Mouse (Mus musculus) heart, adult 11 months (tissue): ENCODE measurements at regions not wholly inside any gene's neighbourhood (a gene's known extent, or its start where the extent isn't known, plus 50 kb on each side); places are given as distances from the start of the nearest gene placed in this dataset.

Experiments
- DNase-seq: peaks from one replicate; pipeline ENCODE4 v3.0.0; 2022

DNA sequence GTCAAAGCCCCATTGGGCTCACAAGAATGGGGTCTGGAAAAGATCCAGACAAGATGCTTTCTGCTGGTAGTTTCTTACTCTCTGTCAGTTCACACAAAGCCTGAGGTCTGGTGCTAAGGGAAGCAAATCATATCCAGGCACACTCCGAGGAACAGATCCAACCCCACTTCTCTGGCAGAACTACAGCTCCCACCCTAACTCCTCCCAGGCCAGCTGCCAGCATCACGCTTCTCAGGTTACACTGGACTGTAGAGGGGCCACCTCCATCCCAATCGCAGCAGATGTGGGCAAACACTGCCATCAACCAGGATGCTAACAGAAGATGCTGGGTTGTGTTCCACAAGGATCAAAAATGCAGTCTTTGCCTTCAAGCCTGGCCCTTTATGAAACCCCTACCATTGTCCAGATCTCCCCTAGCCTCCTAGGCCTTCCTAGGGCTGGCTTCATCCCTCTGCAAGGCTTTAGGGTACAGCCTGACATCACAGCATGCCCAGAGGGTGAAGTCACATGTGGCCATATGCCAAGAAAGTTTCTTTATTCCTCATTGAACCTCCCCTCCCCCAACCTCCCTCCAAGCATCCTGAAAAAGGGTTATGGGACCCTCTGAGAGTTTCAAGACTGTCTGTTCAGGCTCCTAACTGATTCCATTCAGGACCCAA, 99.6 kb upstream of the 2610301B20Rik start:
- peak; percentile 85 for DNase-seq

DNA sequence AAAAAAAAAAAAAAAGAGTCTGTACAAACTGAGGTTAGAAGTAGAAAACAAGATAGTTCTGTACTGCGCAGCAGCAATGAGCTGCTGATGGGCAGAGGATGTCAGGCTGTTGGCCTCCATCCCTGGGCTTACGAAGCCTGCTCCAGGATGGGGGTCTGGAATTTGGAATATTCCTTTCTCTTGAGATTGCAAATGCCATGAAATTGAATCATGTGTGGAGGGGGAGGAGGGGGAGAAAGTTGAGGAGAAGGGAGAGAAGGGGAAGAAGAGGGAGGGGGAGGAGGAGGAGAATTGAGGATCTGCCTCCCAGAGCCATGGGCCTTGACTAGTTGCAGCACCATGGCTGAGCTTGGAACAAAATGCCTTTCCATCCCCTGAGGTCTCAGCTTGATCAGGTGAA, 87.6 kb upstream of the 2610301B20Rik start:
- DNase-seq = peak; percentile 19

GRCm38 (mm10) chr4:10788306-10788705, 86.0 kb upstream of the 2610301B20Rik start:
- peak; percentile 28 for DNase-seq

GRCm38 (mm10) chr4:10789141-10789540, 85.2 kb upstream of the 2610301B20Rik start:
- DNase-seq = peak; percentile 94

GRCm38 (mm10) chr4:10792628-10793027, 81.7 kb upstream of the 2610301B20Rik start:
- DNase-seq = peak; percentile 58

DNA sequence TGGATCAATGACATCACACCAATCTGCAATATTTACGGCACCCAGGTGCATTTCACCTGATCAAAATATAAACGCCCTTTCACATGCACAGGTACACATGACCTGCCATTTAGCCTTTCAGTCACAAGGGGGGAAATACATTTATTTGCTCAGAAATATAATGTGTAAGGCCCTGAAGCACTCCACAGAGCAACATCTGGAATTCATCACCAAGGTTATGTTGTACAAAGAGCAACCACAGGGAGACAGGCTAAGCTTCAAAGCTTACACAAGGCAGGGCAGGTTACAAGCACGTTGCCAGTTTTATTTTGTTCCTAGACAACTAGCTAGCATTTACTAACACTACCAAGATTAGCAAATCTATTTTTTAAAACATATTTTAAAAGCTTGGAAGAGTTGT, 79.8 kb upstream of the 2610301B20Rik start:
- peak; percentile 69 for DNase-seq

GRCm38 (mm10) chr4:10800780-10801553, 73.3 kb upstream of the 2610301B20Rik start:
- DNase-seq = peak; percentile 25

GRCm38 (mm10) chr4:10804735-10805134, 69.6 kb upstream of the 2610301B20Rik start:
- DNase-seq = peak; percentile 10

GRCm38 (mm10) chr4:10807260-10807659, 67.0 kb upstream of the 2610301B20Rik start:
- no peak for DNase-seq

- DNase-seq = no peak
Measured at GRCm38 (mm10) chr4:10812931-10813330, 61.4 kb upstream of the 2610301B20Rik start.
